Mouse (Mus musculus): ENCODE measurements around the gene Pagr1b.
A peak's percentile ranks its signal among the peaks of the same experiment; 100 is the strongest.

The Pagr1b gene

GRCm38 (mm10) chr7:127016481-127016485 is at the start of gene Pagr1b:
TSS of gene Pagr1b (minus strand) at chr7:127016484.
- DNase-seq = no peak

DNA sequence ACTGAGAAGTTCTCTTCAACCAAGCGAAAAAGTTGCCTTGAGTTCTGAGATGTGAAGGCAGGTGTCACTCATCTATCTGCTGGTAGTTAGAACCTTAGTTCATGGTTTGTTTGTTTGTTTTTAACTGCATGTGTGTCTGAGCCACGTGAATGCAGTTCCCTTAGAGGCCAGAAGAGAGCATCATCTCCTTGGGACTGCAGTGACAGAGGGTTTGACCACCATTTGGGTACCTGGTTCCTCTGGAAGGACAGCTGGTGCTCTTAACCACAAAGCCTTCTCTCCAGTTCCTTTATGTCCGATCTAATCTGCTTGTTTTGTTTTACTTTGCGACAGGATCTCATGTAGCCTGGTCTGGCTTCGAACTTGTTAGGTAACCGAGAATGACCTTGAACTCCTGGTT is 49.3 kb upstream of the Pagr1b start:
- no peak for DNase-seq

DNA sequence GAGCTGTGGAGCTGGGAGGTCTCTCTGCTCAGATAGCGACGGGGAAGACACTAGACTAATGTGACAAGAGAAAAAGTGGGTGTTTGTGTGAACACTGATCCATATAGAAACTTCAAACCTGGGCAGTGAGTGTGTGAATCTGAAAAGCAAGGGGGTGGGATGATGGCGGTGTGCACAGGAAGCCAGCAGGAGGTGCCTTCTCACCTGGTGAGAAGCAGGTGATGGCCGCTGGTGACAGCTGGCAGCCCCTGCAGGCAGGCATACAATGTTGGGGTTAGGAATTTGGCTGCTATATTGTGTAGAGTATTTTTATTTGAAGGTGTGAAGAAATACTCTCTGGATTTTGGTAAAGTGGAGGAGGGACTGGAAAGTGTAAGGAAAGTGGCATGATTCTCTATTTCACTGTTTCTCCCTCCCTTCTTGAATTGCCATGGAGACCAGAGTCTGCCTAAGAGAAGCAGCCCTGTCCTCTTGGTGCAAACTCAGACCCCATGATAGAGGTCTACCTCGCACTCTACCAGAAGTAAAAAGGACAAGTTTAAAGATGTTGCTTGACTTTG is 38.8 kb upstream of the Pagr1b start:
- DNase-seq = peak; percentile 50

DNA sequence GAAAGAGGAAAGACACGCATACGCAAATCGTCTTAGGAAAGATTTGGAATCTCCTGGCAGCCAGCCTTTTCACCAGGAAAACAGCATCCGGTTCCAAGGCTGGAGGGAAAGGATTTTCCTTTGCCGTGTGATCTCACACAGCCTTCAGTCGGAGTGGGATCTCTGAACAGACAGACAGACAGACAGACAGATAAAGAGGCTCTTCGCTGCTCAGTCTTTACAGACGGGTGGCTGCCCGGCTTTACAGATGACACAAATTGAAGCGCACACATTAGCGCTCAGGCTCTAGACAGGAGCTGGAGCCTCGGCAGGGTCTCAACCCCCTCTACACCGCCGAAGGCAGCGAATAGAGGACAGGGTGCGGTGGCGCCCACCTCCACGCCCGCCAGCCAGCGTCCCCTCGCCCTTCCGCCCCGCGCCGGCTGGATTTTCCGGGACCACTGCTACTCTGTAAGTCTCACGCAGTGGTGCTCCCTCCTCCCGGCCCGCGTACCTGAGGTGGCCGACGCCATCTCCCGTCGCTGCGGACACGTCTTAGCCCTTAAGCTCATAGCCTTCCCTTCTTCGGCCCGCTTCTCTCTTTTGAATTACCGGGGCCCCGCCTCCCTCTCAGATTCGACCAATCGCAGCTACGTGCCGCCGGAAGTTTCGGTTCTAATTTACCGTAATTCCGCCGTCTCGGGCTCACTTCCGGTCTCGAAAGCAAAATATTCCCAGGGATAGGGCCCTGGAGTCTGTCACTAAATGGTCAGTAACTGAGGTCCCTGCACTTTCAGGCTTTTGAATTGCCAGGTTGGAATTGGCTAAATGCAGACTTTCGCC is 25.8 kb upstream of the Pagr1b start, which contains the start of gene Kif22:
Gene Kif22, minus strand, starts transcription at position 621 of the 822 bp plus-strand sequence.
- DNase-seq = peak; percentile 91

DNA sequence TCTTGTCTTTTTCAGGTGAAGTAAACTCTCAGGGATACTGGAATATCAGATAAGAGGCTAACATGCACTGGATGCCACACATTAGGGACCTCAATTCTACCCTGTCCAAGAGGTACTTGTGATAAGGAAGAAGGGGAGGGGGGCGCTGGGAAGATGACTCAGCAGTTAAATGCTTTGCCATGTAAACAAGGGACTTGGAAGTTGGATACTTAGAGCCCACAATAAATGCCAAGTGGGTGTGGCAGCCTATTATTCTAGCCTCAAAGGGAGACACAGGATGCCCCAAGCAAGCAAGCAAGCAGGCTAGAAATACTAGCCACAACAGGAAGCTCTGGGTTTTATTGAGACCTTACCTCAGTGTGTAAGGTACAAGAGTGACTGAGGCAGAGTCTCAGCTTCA is 15.0 kb upstream of the Pagr1b start:
- DNase-seq = no peak

- DNase-seq = no peak
These were observed 13.9 kb upstream of the Pagr1b start for GRCm38 (mm10) chr7:127030172-127030571.

DNA sequence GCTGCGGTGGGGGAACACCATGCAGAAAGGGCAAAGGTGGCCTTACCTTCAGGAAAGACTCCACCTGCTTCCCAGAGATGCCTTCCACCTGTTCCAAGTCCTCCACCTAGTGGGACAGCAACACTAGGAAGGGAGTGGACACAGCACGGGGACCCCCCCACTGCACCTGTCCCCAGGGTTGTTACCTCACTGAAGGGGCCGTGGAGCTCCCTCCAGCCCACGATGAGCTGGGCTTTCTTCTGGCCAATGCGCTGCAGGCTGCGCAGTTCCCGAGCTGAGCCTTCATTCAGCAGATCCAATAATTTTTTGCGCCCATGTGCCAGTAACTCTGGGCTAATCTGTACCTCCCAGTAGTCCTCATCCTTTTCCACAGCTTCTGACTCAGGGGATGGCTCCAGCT is 11.6 kb upstream of the Pagr1b start:
- DNase-seq = no peak

DNA sequence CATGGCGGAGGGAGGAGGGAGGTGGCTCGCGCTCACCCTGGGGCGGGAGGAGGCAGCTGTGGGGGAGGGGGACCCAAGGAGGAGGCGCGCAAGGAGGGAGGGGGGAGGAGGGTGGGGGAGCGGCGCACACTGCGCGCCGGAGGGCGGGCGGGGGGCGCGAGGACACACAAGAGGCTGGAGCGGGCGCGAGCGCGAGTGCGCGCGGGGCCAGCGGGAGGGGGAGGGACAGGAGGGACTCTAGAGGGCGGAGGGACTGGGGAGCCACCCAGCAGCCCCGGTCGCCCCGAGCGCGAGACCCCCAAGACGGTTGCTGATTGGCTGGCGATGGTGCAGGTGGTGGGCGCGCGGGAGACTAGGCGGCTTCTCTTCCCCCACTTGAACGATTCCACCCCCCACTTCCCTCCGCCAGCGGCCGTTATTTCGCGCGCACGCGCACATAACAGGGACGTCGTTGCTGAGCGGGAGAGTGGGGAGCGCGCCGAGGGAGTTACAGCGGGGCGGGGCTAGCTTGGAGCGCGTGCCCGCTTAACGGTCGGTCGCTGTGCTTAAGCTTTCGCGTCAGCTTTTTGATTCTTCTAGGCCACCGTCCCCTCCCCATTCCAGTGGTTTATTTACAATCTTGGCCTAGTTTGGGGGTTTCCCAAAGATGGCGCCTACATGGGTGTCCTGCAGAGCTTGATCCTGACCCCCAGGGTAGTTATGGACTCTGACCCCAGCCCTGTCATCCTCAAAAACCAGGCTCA is 10.9 kb upstream of the Pagr1b start, which contains the start of gene Maz:
Gene Maz, minus strand, starts transcription at position 54 of the 743 bp plus-strand sequence.
- DNase-seq = peak; percentile 100

GRCm38 (mm10) chr7:127026616-127026983 is 10.3 kb upstream of the Pagr1b start:
- peak; percentile 91 for DNase-seq

- DNase-seq = peak; percentile 86
These were observed 9.9 kb upstream of the Pagr1b start for GRCm38 (mm10) chr7:127026161-127026600.

DNA sequence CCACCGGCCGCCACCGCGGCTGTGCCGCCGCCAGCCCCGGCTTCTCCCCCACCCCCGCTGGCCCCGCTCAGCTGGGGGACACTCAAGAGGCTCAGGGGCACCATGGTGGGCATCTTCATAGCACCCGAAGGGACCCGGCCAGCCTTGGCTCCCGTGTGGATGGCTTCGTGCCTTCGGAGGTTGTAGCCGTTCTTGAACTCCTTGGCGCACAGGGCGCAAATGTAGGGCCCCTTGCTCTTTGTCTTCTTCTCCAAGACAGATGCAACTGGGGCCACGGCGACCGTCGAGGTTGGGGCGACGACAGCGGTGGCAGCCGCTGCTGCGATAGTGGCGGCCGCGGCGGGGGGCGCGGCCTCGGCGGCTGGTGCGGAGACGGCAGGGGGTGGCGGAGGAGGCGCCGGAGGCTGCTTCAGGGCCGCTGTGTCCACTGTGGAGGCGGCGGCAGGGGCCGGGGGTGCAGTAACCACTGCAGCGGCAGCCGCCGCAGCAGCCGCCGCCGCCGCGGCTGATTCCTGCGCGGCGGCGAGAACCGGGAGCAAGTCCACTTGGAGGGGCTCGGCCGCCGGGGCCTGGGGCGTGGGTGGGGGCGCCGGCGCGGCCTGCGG is 9.4 kb upstream of the Pagr1b start:
- peak; percentile 71 for DNase-seq

DNA sequence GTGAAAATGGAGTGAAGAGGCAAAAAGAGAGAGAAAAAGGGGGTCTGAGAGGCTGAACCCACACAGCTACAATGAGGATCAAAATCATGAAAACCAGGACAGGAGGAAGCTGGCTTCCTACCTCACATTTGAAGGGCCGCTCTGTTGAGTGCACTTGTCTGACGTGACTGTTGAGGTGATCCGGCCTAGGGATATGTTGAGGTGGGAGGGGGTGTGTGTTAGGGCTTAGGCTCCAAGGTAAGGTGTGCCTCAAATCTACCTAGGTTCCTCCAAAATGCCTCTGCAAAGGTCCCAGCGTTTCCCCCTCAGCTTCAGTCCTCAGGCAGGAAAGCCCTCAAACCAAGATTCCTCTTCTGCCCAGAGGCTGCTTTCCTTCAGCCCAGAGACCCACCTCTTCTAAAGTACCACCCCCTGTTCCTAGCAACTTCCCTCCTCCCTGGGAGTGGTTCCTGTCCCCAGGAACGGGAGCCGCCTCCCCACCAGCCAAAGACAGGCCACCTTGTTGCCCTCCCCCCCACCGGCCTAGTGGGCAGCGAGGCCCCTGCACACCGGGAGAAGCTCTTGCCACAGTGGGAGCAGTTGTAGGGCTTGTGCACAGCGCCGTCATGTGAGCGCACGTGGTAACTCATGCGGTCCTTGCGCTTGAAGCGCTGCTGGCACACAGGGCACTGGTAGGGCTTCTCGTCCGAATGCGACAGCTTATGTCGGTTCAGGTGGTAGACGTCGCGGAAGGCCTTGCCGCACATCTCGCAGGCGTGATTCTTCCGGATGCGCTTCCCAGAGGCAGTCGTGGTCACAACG is 8.7 kb upstream of the Pagr1b start:
- DNase-seq = peak; percentile 89

GRCm38 (mm10) chr7:127023896-127024690 is 7.8 kb upstream of the Pagr1b start:
- DNase-seq = peak; percentile 78

DNA sequence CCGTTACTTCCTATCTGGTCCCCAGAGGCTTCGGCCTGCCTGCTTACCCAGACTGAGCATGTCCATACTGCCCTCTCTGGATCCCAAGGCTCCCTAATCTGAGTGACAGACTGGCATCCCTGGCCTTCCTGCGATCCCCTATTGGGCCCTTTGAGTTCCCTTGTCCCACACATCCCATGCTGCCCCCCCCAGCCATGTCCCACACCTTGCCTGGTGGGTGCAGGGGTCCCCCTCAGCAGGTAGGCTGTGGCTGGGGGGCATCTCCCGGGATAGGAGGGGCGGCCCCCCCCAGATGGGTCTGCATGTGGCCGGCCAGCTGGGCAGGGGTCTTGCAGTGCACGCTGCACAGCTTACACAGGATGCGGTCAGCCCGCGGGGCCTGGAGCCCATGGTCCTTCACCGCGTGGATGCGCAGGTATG is 7.0 kb upstream of the Pagr1b start:
- peak; percentile 42 for DNase-seq

DNA sequence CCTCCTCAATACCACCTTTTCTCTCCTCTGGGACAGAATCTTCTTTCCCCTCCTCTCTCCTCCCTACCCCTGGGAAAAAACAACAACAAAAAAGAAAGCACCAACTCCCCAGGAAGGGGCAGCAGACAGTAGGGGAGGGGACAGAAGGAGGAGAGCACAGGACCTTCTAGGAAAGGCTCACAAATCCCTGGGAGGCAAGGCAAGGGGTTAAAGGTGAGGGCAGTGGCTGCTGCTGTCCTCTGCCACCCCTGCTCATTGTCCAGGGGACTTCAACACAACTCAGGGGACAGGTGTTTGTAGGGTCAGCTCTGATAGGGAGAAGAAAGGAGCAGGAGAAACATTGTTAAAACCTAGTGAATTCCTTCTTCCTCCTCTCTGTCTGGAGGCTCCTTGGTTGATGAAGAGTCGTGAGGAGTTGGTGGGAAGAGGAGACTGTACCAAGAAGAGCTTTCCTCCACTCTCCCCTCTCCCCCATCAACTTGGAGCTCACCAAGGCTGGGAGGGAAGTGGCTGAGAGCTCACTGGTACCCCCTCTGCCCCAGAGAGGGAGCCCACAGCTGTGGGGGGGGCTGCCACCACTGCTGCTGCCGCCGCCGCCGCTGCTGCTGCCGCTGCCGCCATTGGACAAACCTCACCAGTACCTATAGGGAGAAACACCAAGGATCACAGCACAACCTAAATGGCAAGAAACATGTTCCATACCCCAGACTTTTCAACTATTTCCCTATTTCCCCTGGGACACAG is 6.4 kb upstream of the Pagr1b start:
- DNase-seq = peak; percentile 58

GRCm38 (mm10) chr7:127021563-127022527 is 5.6 kb upstream of the Pagr1b start:
- DNase-seq = peak; percentile 27

DNA sequence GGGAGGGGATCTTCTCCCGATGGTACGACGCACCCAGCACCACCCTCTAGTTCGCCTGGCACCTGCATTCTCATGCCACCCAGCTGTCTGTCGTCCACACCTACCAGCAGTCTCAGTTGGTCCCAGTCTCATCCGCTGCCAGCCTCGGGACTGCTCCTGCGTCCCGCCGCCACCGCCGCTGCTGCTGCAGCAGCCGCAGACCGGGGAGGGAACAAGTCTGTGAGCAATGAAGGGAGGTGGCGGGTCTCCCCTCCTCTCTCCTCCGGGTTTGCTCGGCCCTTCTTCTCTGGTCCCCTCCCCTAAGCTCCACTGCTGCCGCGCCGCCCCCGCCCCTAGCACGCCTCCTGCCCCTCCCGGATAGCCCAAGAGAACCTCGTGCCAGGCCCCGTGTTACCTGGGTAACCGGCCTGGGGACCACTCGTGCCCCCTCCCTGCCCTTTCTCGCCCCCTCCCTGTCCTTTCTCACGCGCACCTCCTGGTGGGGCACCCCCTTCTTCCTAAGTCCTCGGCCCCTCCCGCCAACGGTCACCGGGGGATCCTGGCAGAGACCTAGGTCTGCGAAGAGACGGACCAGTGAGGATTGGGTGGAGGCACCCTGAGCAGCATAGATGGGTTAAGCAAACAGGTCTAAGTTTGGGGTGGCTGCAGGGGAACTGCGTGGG is 4.7 kb upstream of the Pagr1b start, which contains the start of the genes Gm42742 and Prrt2:
Gene Gm42742, minus strand, starts transcription at position 197 of the 662 bp plus-strand sequence.
Gene Prrt2, minus strand, starts transcription at position 311 of the 662 bp plus-strand sequence.
- peak; percentile 80 for DNase-seq

- DNase-seq = no peak
These were observed 4.2 kb upstream of the Pagr1b start for GRCm38 (mm10) chr7:127020491-127020890.

- DNase-seq = no peak
These were observed 3.7 kb upstream of the Pagr1b start for GRCm38 (mm10) chr7:127020031-127020430.
